Mouse (Mus musculus): Measurements from ENCODE around the gene Akain1.

Gene Akain1

GRCm38 (mm10) chr17:69438990-69439491 lies at the start of gene Akain1:
Akain1 (plus strand) TSS chr17:69439326.
- peak; percentile 86 for DNase-seq (ENCODE audit: low spot score)

- no peak for DNase-seq (ENCODE audit: low spot score)
These were observed 42.7 kb upstream of the Akain1 start for GRCm38 (mm10) chr17:69396147-69397033.

- no peak for DNase-seq (ENCODE audit: low spot score)
These were observed 42.0 kb upstream of the Akain1 start for GRCm38 (mm10) chr17:69397163-69397562.

GRCm38 (mm10) chr17:69398092-69398491 lies 41.0 kb upstream of the Akain1 start:
- DNase-seq (ENCODE audit: low spot score) = no peak

GRCm38 (mm10) chr17:69401146-69401545 lies 38.0 kb upstream of the Akain1 start:
- no peak for DNase-seq (ENCODE audit: low spot score)

- no peak for DNase-seq (ENCODE audit: low spot score)
These were observed 23.0 kb upstream of the Akain1 start for GRCm38 (mm10) chr17:69416163-69416562.

GRCm38 (mm10) chr17:69416920-69417661 lies 22.0 kb upstream of the Akain1 start:
- DNase-seq (ENCODE audit: low spot score) = peak; percentile 95

- no peak for DNase-seq (ENCODE audit: low spot score)
These were observed 21.3 kb upstream of the Akain1 start for GRCm38 (mm10) chr17:69417724-69418373.

GRCm38 (mm10) chr17:69421592-69421991 lies 17.5 kb upstream of the Akain1 start:
- peak; percentile 85 for DNase-seq (ENCODE audit: low spot score)

GRCm38 (mm10) chr17:69437836-69438235 lies 1.3 kb upstream of the Akain1 start:
- no peak for DNase-seq (ENCODE audit: low spot score)

GRCm38 (mm10) chr17:69438486-69438885 lies 640 bp upstream of the Akain1 start:
- DNase-seq (ENCODE audit: low spot score) = no peak

- DNase-seq (ENCODE audit: low spot score) = no peak
These were observed 700 bp downstream of the Akain1 start for GRCm38 (mm10) chr17:69439571-69440480.

- DNase-seq (ENCODE audit: low spot score) = no peak
These were observed 1.9 kb downstream of the Akain1 start for GRCm38 (mm10) chr17:69441041-69441440.

GRCm38 (mm10) chr17:69448679-69449078 lies 9.6 kb downstream of the Akain1 start:
- no peak for DNase-seq (ENCODE audit: low spot score)

- no peak for DNase-seq (ENCODE audit: low spot score)
These were observed 22.6 kb downstream of the Akain1 start for GRCm38 (mm10) chr17:69461680-69462079.

GRCm38 (mm10) chr17:69463037-69463436 lies 23.9 kb downstream of the Akain1 start:
- DNase-seq (ENCODE audit: low spot score) = no peak

- DNase-seq (ENCODE audit: low spot score) = no peak
These were observed 32.0 kb downstream of the Akain1 start for GRCm38 (mm10) chr17:69471171-69471570.

- DNase-seq (ENCODE audit: low spot score) = no peak
These were observed 33.3 kb downstream of the Akain1 start for GRCm38 (mm10) chr17:69472401-69472800.

- DNase-seq (ENCODE audit: low spot score) = no peak
These were observed 35.0 kb downstream of the Akain1 start for GRCm38 (mm10) chr17:69474084-69474483.

GRCm38 (mm10) chr17:69475423-69475822 lies 36.3 kb downstream of the Akain1 start:
- DNase-seq (ENCODE audit: low spot score) = peak; percentile 85

GRCm38 (mm10) chr17:69477526-69477925 lies 38.4 kb downstream of the Akain1 start:
- DNase-seq (ENCODE audit: low spot score) = no peak

All from retina, embryonic 14.5 days (tissue).